Mouse (Mus musculus) mesoderm, embryonic 11.5 days (tissue): ENCODE data around the gene Asb13.
A peak's percentile ranks its signal among the peaks of the same experiment; 100 is the strongest.

Source experiments
- DNase-seq: peaks from one replicate; pipeline ENCODE4 v3.0.0-alpha.2; 2012; ENCODE audit warnings: low read depth, low spot score

Asb13 gene

GRCm38 (mm10) chr13:3664241-3664640, 30.4 kb downstream of the Asb13 start:
- no peak for DNase-seq

GRCm38 (mm10) chr13:3665308-3665723, 31.5 kb downstream of the Asb13 start:
- peak; percentile 85 for DNase-seq

GRCm38 (mm10) chr13:3667288-3667873, 33.5 kb downstream of the Asb13 start:
- no peak for DNase-seq

- no peak for DNase-seq
These were observed 34.2 kb downstream of the Asb13 start for GRCm38 (mm10) chr13:3668068-3668467.

- no peak for DNase-seq
These were observed 35.8 kb downstream of the Asb13 start for GRCm38 (mm10) chr13:3669611-3670010.

- DNase-seq, result peak; percentile 29
These were observed 36.2 kb downstream of the Asb13 start for GRCm38 (mm10) chr13:3670039-3670438.

- DNase-seq, result no peak
These were observed 39.3 kb downstream of the Asb13 start for GRCm38 (mm10) chr13:3673151-3673550.

GRCm38 (mm10) chr13:3673622-3674021, 39.8 kb downstream of the Asb13 start:
- no peak for DNase-seq

- no peak for DNase-seq
These were observed 42.0 kb downstream of the Asb13 start for GRCm38 (mm10) chr13:3675855-3676254.

- DNase-seq, result no peak
These were observed 45.3 kb downstream of the Asb13 start for GRCm38 (mm10) chr13:3679098-3679497.

- DNase-seq, result no peak
These were observed 52.5 kb downstream of the Asb13 start for GRCm38 (mm10) chr13:3686306-3686705.

GRCm38 (mm10) chr13:3694599-3695343, 60.9 kb downstream of the Asb13 start:
- peak; percentile 90 for DNase-seq

GRCm38 (mm10) chr13:3696977-3697735, 63.3 kb downstream of the Asb13 start:
- no peak for DNase-seq

GRCm38 (mm10) chr13:3700752-3701151, 66.9 kb downstream of the Asb13 start:
- DNase-seq, result no peak
